Mouse (Mus musculus): ENCODE measurements around the gene Pdcl3.

DNA sequence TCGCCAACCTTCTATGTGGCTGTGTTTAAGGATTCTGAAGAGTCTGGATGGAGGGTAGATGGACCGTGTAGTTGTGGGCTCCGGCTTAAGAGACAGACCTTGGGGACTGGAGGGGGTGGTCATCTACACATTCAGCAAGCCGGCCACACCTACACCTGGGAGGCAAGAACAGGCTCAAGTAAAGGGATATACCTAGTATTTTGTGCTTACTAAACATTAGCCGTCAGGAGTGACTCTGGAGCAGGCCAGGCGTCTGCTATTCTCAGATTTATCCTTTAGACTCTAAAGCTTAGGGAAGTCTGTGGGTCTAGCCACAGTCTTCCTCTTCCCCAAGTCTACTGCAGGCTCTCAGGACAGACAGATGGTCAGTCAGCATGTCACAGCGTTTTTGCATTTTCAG lies 2.9 kb downstream of the Pdcl3 start:
- TF ChIP-seq FLI1 (IDR thresholded peaks at IDR 0.05; ENCODE audit: low read length) (no peak), GATA1 (IDR thresholded peaks at IDR 0.05; ENCODE audit: borderline replicate concordance, low read length) (no peak)

Data from megakaryocyte, embryonic 14.5 days (primary cell).